Mouse (Mus musculus) C2C12 (cell line): ENCODE results near the gene Uba52. TPM values are rescaled to one million over a fixed set of nuclear protein-coding genes. Genes with fewer than 3 reads are reported as not detected.

Source experiments
- H3K27me3 ChIP-seq: one replicate; pipeline ENCODE4 v1.6.1; 2011; ENCODE audit not compliant: control insufficient read depth, insufficient read depth, insufficient read length
- H3K36me3 ChIP-seq: one replicate; pipeline ENCODE4 v1.6.1; 2011; ENCODE audit not compliant: control insufficient read depth, insufficient read depth
- H3K4me3 ChIP-seq: one replicate; pipeline ENCODE4 v1.5.1; 2011; ENCODE audit warnings: mild to moderate bottlenecking, control low read depth; ENCODE audit not compliant: poor library complexity, insufficient read depth, severe bottlenecking
- H3K79me2 ChIP-seq: one replicate; pipeline ENCODE4 v1.6.1; 2011; ENCODE audit not compliant: control insufficient read depth, insufficient read depth
- H3K79me3 ChIP-seq: one replicate; pipeline ENCODE4 v1.6.1; 2011; ENCODE audit warnings: low read depth, control low read depth
- H3ac ChIP-seq: one replicate; pipeline ENCODE3; 2011; ENCODE audit warnings: low read depth; ENCODE audit not compliant: control insufficient read depth, insufficient read length
- CEBPB ChIP-seq: IDR thresholded peaks from one replicate; pipeline ENCODE4 v1.6.1; 2011; ENCODE audit warnings: low read depth, mild to moderate bottlenecking, control low read depth, moderate library complexity
- CTCF ChIP-seq: IDR thresholded peaks from one replicate; pipeline ENCODE4 v1.5.1; 2011; ENCODE audit not compliant: control insufficient read depth, insufficient read depth, insufficient read length
- FOSL1 ChIP-seq: IDR thresholded peaks from one replicate; pipeline ENCODE4 v1.8.0; 2011; ENCODE audit warnings: mild to moderate bottlenecking, low read length; ENCODE audit not compliant: poor library complexity, insufficient read depth, severe bottlenecking
- MAX ChIP-seq: IDR thresholded peaks from one replicate; pipeline ENCODE4 v1.6.1; 2011; ENCODE audit warnings: mild to moderate bottlenecking, control low read depth
- MYOD1 ChIP-seq: IDR thresholded peaks from one replicate; pipeline ENCODE4 v1.6.1; 2011; ENCODE audit warnings: low read depth; ENCODE audit not compliant: control insufficient read depth, insufficient read length
- MYOG ChIP-seq: IDR thresholded peaks from one replicate; pipeline ENCODE4 v1.6.1; 2011; ENCODE audit not compliant: control insufficient read depth, insufficient read length; ENCODE audit errors: extremely low read depth
- USF1 ChIP-seq: IDR thresholded peaks from one replicate; pipeline ENCODE4 v1.6.1; 2011; ENCODE audit warnings: low read depth, mild to moderate bottlenecking, control low read depth, moderate library complexity
- polyA plus RNA-seq: library from polyadenylated mRNA; unstranded; fragments of >200 nt; fragmentation: generic; extraction: Trizol; gene quantifications from one replicate; pipeline ENCODE4 v1.2.1, GENCODE M21; 2012; ENCODE audit warnings: missing spikeins

Gene Uba52
- polyA plus RNA-seq, 1 experiment = 1,556 TPM

- Histone ChIP-seq H3K79me3 (peaks cover 21% of the 10 kb centered on the region), H3ac (peak within 1 kb of the TSS; percentile 82), H3K27me3 (no peaks in the 10 kb centered on the region), H3K4me3 (peak within 1 kb of the TSS; percentile 51), H3K79me2 (peaks cover 43% of the 10 kb centered on the region), H3K36me3 (no peaks in the 10 kb centered on the region)
- no peak for TF ChIP-seq MAX
- TF ChIP-seq CEBPB = no peak
- TF ChIP-seq MYOD1 = no peak
- no peak for TF ChIP-seq CTCF
- no peak for TF ChIP-seq MYOG
- no peak for TF ChIP-seq FOSL1
- TF ChIP-seq USF1 = no peak
Measured at GRCm38 (mm10) chr8:70492664-70493640, 17.6 kb downstream of the Uba52 start, which contains the start of gene Crlf1. Gene Crlf1, plus strand, starts transcription at chr8:70493158.

- no peak overlapping the region for H3K4me3 ChIP-seq
- H3K36me3 ChIP-seq = no peaks in the 10 kb centered on the region
- H3ac ChIP-seq = no peak overlapping the region
- peaks cover 27% of the 10 kb centered on the region for H3K79me2 ChIP-seq
- H3K27me3 ChIP-seq = no peaks in the 10 kb centered on the region
- TF ChIP-seq CTCF (no peak), MYOG (no peak), USF1 (no peak), MAX (no peak), FOSL1 (no peak)
- H3K79me3 ChIP-seq = peaks cover 10% of the 10 kb centered on the region
Measured at GRCm38 (mm10) chr8:70490880-70491495, 19.6 kb downstream of the Uba52 start.

GRCm38 (mm10) chr8:70490061-70490879 lies 20.3 kb downstream of the Uba52 start:
- Histone ChIP-seq H3K79me2 (peaks cover 20% of the 10 kb centered on the region), H3K36me3 (no peaks in the 10 kb centered on the region), H3ac (no peak overlapping the region), H3K4me3 (no peak overlapping the region), H3K79me3 (peaks cover 7% of the 10 kb centered on the region), H3K27me3 (no peaks in the 10 kb centered on the region)
- TF ChIP-seq MYOD1 (no peak), CTCF (no peak), MAX (no peak), CEBPB (no peak), MYOG (no peak), USF1 (no peak), FOSL1 (no peak)

- TF ChIP-seq MAX (no peak), USF1 (no peak), CEBPB (no peak), FOSL1 (no peak), MYOG (no peak), MYOD1 (no peak), CTCF (no peak)
- Histone ChIP-seq H3ac (peak overlapping the region; percentile 34), H3K36me3 (no peaks in the 10 kb centered on the region), H3K79me2 (peaks cover 13% of the 10 kb centered on the region), H3K27me3 (no peaks in the 10 kb centered on the region), H3K4me3 (no peak overlapping the region), H3K79me3 (peaks cover 4% of the 10 kb centered on the region)
Measured at GRCm38 (mm10) chr8:70489576-70489975, 21.0 kb downstream of the Uba52 start.

GRCm38 (mm10) chr8:70488931-70489470 lies 21.6 kb downstream of the Uba52 start:
- Histone ChIP-seq H3ac (no peak overlapping the region), H3K27me3 (no peaks in the 10 kb centered on the region), H3K36me3 (no peaks in the 10 kb centered on the region), H3K4me3 (no peak overlapping the region), H3K79me3 (peaks cover 1% of the 10 kb centered on the region), H3K79me2 (peaks cover 8% of the 10 kb centered on the region)
- TF ChIP-seq MAX (no peak), USF1 (peak; percentile 23), FOSL1 (no peak), CTCF (no peak)
